13 mouse cellular contexts compared by ENCODE assay signal in the genomic region with DNA sequence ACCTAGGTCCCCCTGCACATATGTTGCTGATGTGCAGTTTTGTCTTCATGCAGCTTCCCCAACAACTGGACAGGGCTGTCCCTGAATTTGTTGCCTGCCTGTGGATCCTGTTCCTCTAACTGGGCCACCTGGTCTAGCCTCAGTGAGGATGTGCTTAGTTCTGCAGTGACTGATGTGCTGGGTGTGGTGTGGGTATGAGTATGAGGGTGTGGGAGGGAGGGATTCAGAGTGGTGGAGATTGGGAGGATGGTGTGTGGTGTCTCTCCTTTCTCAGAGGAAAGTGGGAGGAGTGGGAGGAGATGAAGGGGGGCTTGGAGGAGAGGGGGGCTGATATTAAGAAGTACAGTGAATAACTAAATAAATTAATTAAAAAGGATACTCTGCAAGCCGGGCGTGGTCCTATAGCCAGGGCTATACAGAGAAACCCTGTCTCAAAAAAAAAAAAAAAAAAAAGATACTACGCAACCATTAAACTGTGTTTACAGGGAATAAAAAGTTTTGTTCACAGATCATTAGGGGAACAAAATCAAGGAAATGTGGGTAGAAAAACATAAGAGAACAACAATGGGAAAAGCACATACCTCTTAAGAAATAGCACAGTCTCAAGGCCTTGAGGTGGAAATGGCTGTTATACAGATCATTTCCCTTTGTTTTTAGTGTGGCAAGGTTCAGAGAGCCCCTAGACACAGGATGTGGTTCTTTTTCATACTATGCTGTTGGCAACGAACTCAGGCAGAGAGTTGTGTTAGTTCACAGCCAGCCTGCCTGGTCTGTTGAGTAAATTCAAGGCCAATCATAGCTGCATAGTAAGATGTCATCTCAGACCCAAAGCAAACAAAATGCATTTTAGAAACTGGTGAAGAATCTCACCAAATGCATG. TPM values are rescaled to one million over a fixed set of nuclear protein-coding genes. Genes with fewer than 3 reads are reported as not detected.
DNase-seq lines count a peak whose midpoint lies in the region; ATAC-seq and TF ChIP-seq lines count a peak whose summit lies in the region.
"Had no signal": no experiment of that assay in that cellular context is flagged by ENCODE, and none has a peak within 500 bp of the region (broad histone marks: within the 10 kb centered on the region; RNA-seq: fewer than 3 reads in every experiment).

No protein-coding gene starts in this region.

- peak overlapping the region; percentile 72 for H3K27ac ChIP-seq in gastrocnemius, adult 2 months
- H3K27ac ChIP-seq in small intestine, adult 2 months (ENCODE audit: insufficient read depth, low read depth, low read length), result peak overlapping the region; percentile 46
- no peak overlapping the region for H3K27ac ChIP-seq in limb, embryonic 10.5 days
- no peak overlapping the region for H3K27ac ChIP-seq in neural tube, embryonic 15.5 days (replicated peaks)
- H3K27ac ChIP-seq: heart, embryonic 13.5 days had no signal

- no peak overlapping the region for H3K4me2 ChIP-seq in neural tube, embryonic 15.5 days
- H3K4me2 ChIP-seq: heart, embryonic 13.5 days had no signal

- H3K27me3 ChIP-seq in small intestine, adult 2 months (ENCODE audit: control insufficient read depth, insufficient read depth, low read length), result no peaks in the 10 kb centered on the region
- H3K27me3 ChIP-seq in limb, embryonic 10.5 days (ENCODE audit: low read depth, poor library complexity, severe bottlenecking), result no peaks in the 10 kb centered on the region
- no peaks in the 10 kb centered on the region for H3K27me3 ChIP-seq in neural tube, embryonic 15.5 days (replicated peaks)
- H3K27me3 ChIP-seq: heart, embryonic 13.5 days had no signal

- no peaks in the 10 kb centered on the region for H3K4me1 ChIP-seq in small intestine, adult 2 months (ENCODE audit: control insufficient read depth, insufficient read depth, insufficient read length, low read length)
- H3K4me1 ChIP-seq in limb, embryonic 10.5 days, result no peaks in the 10 kb centered on the region
- H3K4me1 ChIP-seq in neural tube, embryonic 15.5 days, result no peaks in the 10 kb centered on the region
- H3K4me1 ChIP-seq: heart, embryonic 13.5 days had no signal

- no peak for TF ChIP-seq CTCF in gastrocnemius, adult 2 months (IDR thresholded peaks at IDR 0.05)
- TF ChIP-seq CTCF in small intestine, adult 2 months (IDR thresholded peaks at IDR 0.05; ENCODE audit: extremely low read depth, insufficient read length, insufficient replicate concordance, low read depth, low read length), result no peak

- H3K36me3 ChIP-seq in small intestine, adult 2 months (ENCODE audit: control insufficient read depth, insufficient read depth, low read length), result no peaks in the 10 kb centered on the region
- no peaks in the 10 kb centered on the region for H3K36me3 ChIP-seq in limb, embryonic 10.5 days
- no peaks in the 10 kb centered on the region for H3K36me3 ChIP-seq in neural tube, embryonic 15.5 days
- H3K36me3 ChIP-seq: heart, embryonic 13.5 days had no signal

- WGBS in small intestine, adult 2 months, result 73% methylated on average over 4 of the region's 4 CpGs
- 85% methylated on average over 4 of the region's 4 CpGs for WGBS in limb, embryonic 10.5 days
- 87% methylated on average over 4 of the region's 4 CpGs for WGBS in neural tube, embryonic 15.5 days

- no peak for ATAC-seq in neural tube, embryonic 15.5 days (ENCODE audit: low FRiP score)
- no peak for ATAC-seq in cerebellum, adult (ENCODE audit: insufficient number of reproducible peaks, low FRiP score, low TSS enrichment)

- no peak overlapping the region for H3K4me3 ChIP-seq in gastrocnemius, adult 2 months
- H3K4me3 ChIP-seq in small intestine, adult 2 months (ENCODE audit: low read depth, low read length), result no peak overlapping the region
- H3K4me3 ChIP-seq in limb, embryonic 10.5 days, result no peak overlapping the region
- H3K4me3 ChIP-seq in neural tube, embryonic 15.5 days (replicated peaks), result no peak overlapping the region
- H3K4me3 ChIP-seq: heart, embryonic 13.5 days had no signal

- no peak for TF ChIP-seq POLR2A in small intestine, adult 2 months (IDR thresholded peaks at IDR 0.05; ENCODE audit: low read depth, low read length)

- intact Hi-C loops in gastrocnemius, adult 2 months (cut with DNase I), result loop anchor here (10.0 kb wide), 1 partner anchor 46 kb away; a partner anchor contains a TSS

- no peaks in the 10 kb centered on the region for H3K9me3 ChIP-seq in limb, embryonic 10.5 days (replicated peaks)
- no peaks in the 10 kb centered on the region for H3K9me3 ChIP-seq in neural tube, embryonic 15.5 days (replicated peaks)
- H3K9me3 ChIP-seq: heart, embryonic 13.5 days had no signal

- H3K9ac ChIP-seq in neural tube, embryonic 15.5 days (replicated peaks), result no peak overlapping the region
- H3K9ac ChIP-seq: heart, embryonic 13.5 days had no signal

- no peak for DNase-seq in gastrocnemius, adult 2 months
- no peak for DNase-seq in gastrocnemius, adult 8-10 months (ENCODE audit: low spot score in 2 of 2)
- peak; percentile 75 for DNase-seq in CD4-positive, CD25-positive, alpha-beta regulatory T cell, adult 2 months (ENCODE audit: low read depth, low spot score)
- peak; percentile 57 for DNase-seq in induced T-regulatory cell, adult 2 months (ENCODE audit: low read depth)
- no peak for DNase-seq in limb, embryonic 10.5 days (ENCODE audit: low spot score)
- DNase-seq: cerebellum, adult 2 months; liver had no signal

RNA-seq across cellular contexts. Expression of a gene that starts 15.8 kb away (rescaled TPM):
- total RNA-seq in gastrocnemius, adult 2 months (2021), result under 1 TPM in 1 of 2 experiments, not detected in 1; 0.66 TPM
- total RNA-seq in gastrocnemius, adult 8-10 months (2022), result under 1 TPM in 3 of 4 experiments, not detected in 1; 0.36 to 0.72 (median 0.56) TPM
- polyA plus RNA-seq in small intestine, adult 2 months (2012; rRNA removed), result not detected in 2 replicates
- polyA plus RNA-seq in limb, embryonic 10.5 days (2016; fragmentation: Nextera tagmentation; extraction: Ambion mirVana), result not detected in 2 replicates
- not detected in 2 replicates for polyA plus RNA-seq in neural tube, embryonic 15.5 days (2015; fragmentation: Nextera tagmentation; extraction: Ambion mirVana)
- polyA plus RNA-seq: heart, embryonic 13.5 days; large intestine, adult 2 months; midbrain, postnatal 0 days had no signal

RNA-seq across cellular contexts. Expression of a gene that starts 45.8 kb away (rescaled TPM):
- not detected for total RNA-seq in gastrocnemius, adult 2 months (2021)
- not detected for total RNA-seq in gastrocnemius, adult 8-10 months (2022)
- polyA plus RNA-seq in small intestine, adult 2 months (2012; rRNA removed), result not detected in 2 replicates
- not detected in 2 replicates for polyA plus RNA-seq in limb, embryonic 10.5 days (2016; fragmentation: Nextera tagmentation; extraction: Ambion mirVana)
- not detected in 2 replicates for polyA plus RNA-seq in neural tube, embryonic 15.5 days (2015; fragmentation: Nextera tagmentation; extraction: Ambion mirVana)
- total RNA-seq: midbrain, postnatal 0 days had no signal
- polyA plus RNA-seq: cerebellum, adult 2 months; heart, embryonic 13.5 days; large intestine, adult 2 months; midbrain, postnatal 0 days had no signal

RNA-seq across cellular contexts. Expression of a gene that starts 48.2 kb away (rescaled TPM):
- under 1 TPM in 1 of 2 experiments, not detected in 1; 0.42 TPM for total RNA-seq in gastrocnemius, adult 2 months (2021)
- total RNA-seq in gastrocnemius, adult 8-10 months (2022), result under 1 TPM in 1 of 4 experiments, not detected in 3; 0.80 TPM
- polyA plus RNA-seq in small intestine, adult 2 months (2012; rRNA removed), result not detected in 2 replicates
- 0.21 and 0.25 TPM in 2 replicates for polyA plus RNA-seq in limb, embryonic 10.5 days (2016; fragmentation: Nextera tagmentation; extraction: Ambion mirVana)
- 0.32 TPM in 1 of 2 replicates, not detected in the other for polyA plus RNA-seq in neural tube, embryonic 15.5 days (2015; fragmentation: Nextera tagmentation; extraction: Ambion mirVana)
- total RNA-seq: midbrain, postnatal 0 days had no signal
- polyA plus RNA-seq: cerebellum, adult 2 months; midbrain, postnatal 0 days had no signal

RNA-seq across cellular contexts. Expression of a gene that starts 48.8 kb away (rescaled TPM):
- total RNA-seq in gastrocnemius, adult 2 months (2021), result 1 to 10 TPM; 1.5 to 1.9 TPM
- 1 to 10 TPM; 1.0 to 2.0 (median 1.3) TPM for total RNA-seq in gastrocnemius, adult 8-10 months (2022)
- polyA plus RNA-seq in small intestine, adult 2 months (2012; rRNA removed), result 0.35 TPM in 1 of 2 replicates, not detected in the other
- 1.3 and 1.7 TPM in 2 replicates for polyA plus RNA-seq in limb, embryonic 10.5 days (2016; fragmentation: Nextera tagmentation; extraction: Ambion mirVana)
- polyA plus RNA-seq in neural tube, embryonic 15.5 days (2015; fragmentation: Nextera tagmentation; extraction: Ambion mirVana), result 1.2 and 1.8 TPM in 2 replicates

RNA-seq across cellular contexts. Expression of a gene that starts 56.2 kb away (rescaled TPM):
- total RNA-seq in gastrocnemius, adult 2 months (2021), result not detected
- not detected for total RNA-seq in gastrocnemius, adult 8-10 months (2022)
- polyA plus RNA-seq in small intestine, adult 2 months (2012; rRNA removed), result not detected in 2 replicates
- polyA plus RNA-seq in limb, embryonic 10.5 days (2016; fragmentation: Nextera tagmentation; extraction: Ambion mirVana), result not detected in 2 replicates
- not detected in 2 replicates for polyA plus RNA-seq in neural tube, embryonic 15.5 days (2015; fragmentation: Nextera tagmentation; extraction: Ambion mirVana)
- total RNA-seq: midbrain, postnatal 0 days had no signal
- polyA plus RNA-seq: heart, embryonic 13.5 days; large intestine, adult 2 months; midbrain, postnatal 0 days had no signal

Comparison
In these comparisons a context has a peak if more than half of its experiments do, and no peak if none do; other contexts are left out.
1. DNase-seq: peak in CD4-positive, CD25-positive, alpha-beta regulatory T cell, adult 2 months (single experiment) and induced T-regulatory cell, adult 2 months (single experiment); none in gastrocnemius, adult 2 months (single experiment), gastrocnemius, adult 8-10 months (0 of 2) and limb, embryonic 10.5 days (single experiment).
2. H3K27ac ChIP-seq: peak in gastrocnemius, adult 2 months (single experiment) and small intestine, adult 2 months (single experiment); none in limb, embryonic 10.5 days (single experiment) and neural tube, embryonic 15.5 days (single experiment).